Mouse (Mus musculus) ES-E14 (cell line): ENCODE measurements at regions not wholly inside any gene's neighbourhood (a gene's known extent, or its start where the extent isn't known, plus 50 kb on each side); places are given as distances from the start of the nearest gene placed in this dataset.
A peak's percentile ranks its signal among the peaks of the same experiment; 100 is the strongest.

Experiments
- DNase-seq: peaks from one replicate; pipeline ENCODE4 v3.0.0-alpha.2; 2013; ENCODE audit warnings: low read depth, low spot score
- H3K27ac ChIP-seq: 2 replicates; pipeline ENCODE4 v1.5.1; 2012; ENCODE audit warnings: low read depth, mild to moderate bottlenecking, low read length, moderate library complexity, mixed read lengths; ENCODE audit not compliant: poor library complexity, insufficient read depth, severe bottlenecking
- H3K36me3 ChIP-seq: 2 replicates; pipeline ENCODE4 v1.6.1; 2012; ENCODE audit warnings: mild to moderate bottlenecking, low read length, moderate library complexity, mixed read lengths; ENCODE audit not compliant: control insufficient read depth, poor library complexity, insufficient read depth, severe bottlenecking
- H3K4me1 ChIP-seq, 2 experiments: fragments of 150-350 bp in 1 of 2; sonication (generic) in 1 of 2; 2 replicates each; pipeline ENCODE4 v1.6.1; 2012; ENCODE audit warnings: low read length in 2 of 2, mild to moderate bottlenecking in 1 of 2, mixed read lengths in 1 of 2; ENCODE audit not compliant: control insufficient read depth in 2 of 2, insufficient read depth in 2 of 2, poor library complexity in 1 of 2
- H3K4me3 ChIP-seq, 2 experiments: fragments of 150-350 bp in 1 of 2; sonication (generic) in 1 of 2; 2 replicates each; pipeline ENCODE4 v1.5.1; 2012; ENCODE audit warnings: low read length in 2 of 2, low read depth in 1 of 2, mild to moderate bottlenecking in 1 of 2, mixed read lengths in 1 of 2; ENCODE audit not compliant: insufficient read depth in 1 of 2, poor library complexity in 1 of 2, severe bottlenecking in 1 of 2
- H3K9ac ChIP-seq: 2 replicates; pipeline ENCODE4 v1.6.1; 2012; ENCODE audit warnings: low read depth, mild to moderate bottlenecking, low read length, mixed read lengths; ENCODE audit not compliant: poor library complexity, insufficient read depth, severe bottlenecking
- H3K9me3 ChIP-seq: fragments of 150-350 bp; sonication (generic); 2 replicates; pipeline ENCODE4 v1.6.1; 2012; ENCODE audit warnings: low read depth, mild to moderate bottlenecking, low read length; ENCODE audit not compliant: control insufficient read depth, insufficient read depth
- CHD2 ChIP-seq: IDR thresholded peaks from 2 replicates; pipeline ENCODE4 v1.6.1; 2014; ENCODE audit warnings: mild to moderate bottlenecking, low read depth, low read length, inconsistent platforms
- HCFC1 ChIP-seq: IDR thresholded peaks from 2 replicates; pipeline ENCODE4 v1.6.1; 2012; ENCODE audit warnings: low read length, inconsistent platforms, borderline replicate concordance; ENCODE audit not compliant: insufficient read depth
- MAFK ChIP-seq: IDR thresholded peaks from 2 replicates; pipeline ENCODE4 v1.6.1; 2014; ENCODE audit warnings: mild to moderate bottlenecking, low read depth, low read length, inconsistent platforms; ENCODE audit not compliant: insufficient read depth
- ZC3H11A ChIP-seq: IDR thresholded peaks from 2 replicates; pipeline ENCODE4 v1.6.1; 2012; ENCODE audit warnings: low read depth, mild to moderate bottlenecking, inconsistent platforms, low read length, borderline replicate concordance
- ZNF384 ChIP-seq: IDR thresholded peaks from 2 replicates; pipeline ENCODE4 v1.6.1; 2012; ENCODE audit warnings: low read depth, low read length, inconsistent platforms
- in situ Hi-C, 2 experiments: fragments of 600-800 bp; cut with MboI; formaldehyde crosslinking; loops; one replicate each; pipeline ENCODE4 v1.15.1; 2025; ENCODE audit warnings: low sequenced_read_pairs in 2 of 2, inconsistent platforms in 1 of 2; ENCODE audit not compliant: unreplicated experiment in 2 of 2

DNA sequence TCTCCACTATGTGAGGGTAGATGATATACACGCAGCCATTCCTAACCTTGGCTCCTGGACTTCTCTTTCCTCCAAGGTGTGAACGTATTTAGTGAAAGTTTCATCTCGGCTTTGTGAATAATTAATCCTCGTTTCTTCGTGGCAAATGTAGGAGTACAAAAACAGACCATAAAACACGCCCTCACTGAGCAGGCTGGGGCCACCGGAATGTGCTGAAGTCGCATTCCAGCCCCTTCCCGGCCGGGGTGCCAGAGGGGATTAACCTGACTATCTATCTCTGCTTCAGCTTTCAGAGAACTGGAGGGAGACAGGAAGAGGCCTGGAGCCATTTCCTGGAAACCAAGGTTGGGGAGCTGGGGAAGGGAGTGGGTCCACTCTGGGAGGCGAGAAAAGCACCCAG is 499.1 kb downstream of the Zfp704 start:
- Histone ChIP-seq H3K4me3 (0 out of 4 replicates have a peak overlapping the region, but pooled peaks of 1 of the 2 experiments have one; percentile 2), H3K27ac (no peak overlapping the region), H3K9ac (no peak overlapping the region; the same call in 1 of the 2 replicates), H3K36me3 (no peaks in the 10 kb centered on the region), H3K4me1 (peaks cover 2 to 12% of the 10 kb centered on the region in 2 experiments; a peak in 3 of 4 replicates), H3K9me3 (no peaks in the 10 kb centered on the region)
- DNase-seq, result no peak
- TF ChIP-seq CHD2, result no peak
- peak; percentile 29; the same call in 1 of the 2 replicates for TF ChIP-seq MAFK
- in situ Hi-C loops, result no loop called here

- H3K9ac ChIP-seq, result no peak overlapping the region
- no peaks in the 10 kb centered on the region for H3K9me3 ChIP-seq
- TF ChIP-seq HCFC1 (no peak), CHD2 (no peak), ZC3H11A (no peak), ZNF384 (no peak), MAFK (no peak)
- H3K27ac ChIP-seq, result no peak overlapping the region
- H3K4me3 ChIP-seq, result no peak overlapping the region
- no peaks in the 10 kb centered on the region for H3K36me3 ChIP-seq
- in situ Hi-C loops, result no loop called here
- peaks cover 2 to 16% of the 10 kb centered on the region in 2 experiments; a peak in 3 of 4 replicates for H3K4me1 ChIP-seq
- no peak for DNase-seq
Measured at GRCm38 (mm10) chr3:9109991-9110390, 499.9 kb downstream of the Zfp704 start.

DNA sequence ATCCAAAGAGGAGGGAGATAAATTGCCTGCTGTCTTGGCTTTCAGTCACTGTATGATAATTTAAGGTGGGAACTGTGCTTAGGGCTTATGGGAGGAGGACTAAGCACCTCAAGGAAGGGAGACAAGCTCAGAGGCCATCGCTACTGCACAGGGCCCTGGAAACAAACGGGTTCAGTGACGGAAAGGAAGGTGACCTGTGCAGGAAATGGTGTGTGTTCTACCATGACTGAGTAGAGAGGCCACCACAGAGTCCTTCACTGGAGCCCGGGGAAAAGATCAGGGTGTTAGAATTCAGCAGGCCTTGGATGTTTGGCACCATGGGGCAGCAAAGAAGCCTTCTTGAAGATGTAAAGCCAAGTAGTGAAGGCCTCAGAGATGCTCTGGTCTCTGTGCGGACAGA is 500.4 kb downstream of the Zfp704 start:
- Histone ChIP-seq H3K9me3 (no peaks in the 10 kb centered on the region), H3K9ac (no peak overlapping the region), H3K4me3 (no peak overlapping the region), H3K4me1 (peaks cover 2 to 16% of the 10 kb centered on the region in 2 experiments; a peak in 3 of 4 replicates), H3K36me3 (no peaks in the 10 kb centered on the region), H3K27ac (no peak overlapping the region)
- in situ Hi-C loops, result no loop called here
- DNase-seq, result no peak
- TF ChIP-seq ZNF384, result no peak
- TF ChIP-seq ZC3H11A, result no peak
- TF ChIP-seq CHD2, result no peak
- TF ChIP-seq HCFC1, result no peak
- TF ChIP-seq MAFK, result no peak

DNA sequence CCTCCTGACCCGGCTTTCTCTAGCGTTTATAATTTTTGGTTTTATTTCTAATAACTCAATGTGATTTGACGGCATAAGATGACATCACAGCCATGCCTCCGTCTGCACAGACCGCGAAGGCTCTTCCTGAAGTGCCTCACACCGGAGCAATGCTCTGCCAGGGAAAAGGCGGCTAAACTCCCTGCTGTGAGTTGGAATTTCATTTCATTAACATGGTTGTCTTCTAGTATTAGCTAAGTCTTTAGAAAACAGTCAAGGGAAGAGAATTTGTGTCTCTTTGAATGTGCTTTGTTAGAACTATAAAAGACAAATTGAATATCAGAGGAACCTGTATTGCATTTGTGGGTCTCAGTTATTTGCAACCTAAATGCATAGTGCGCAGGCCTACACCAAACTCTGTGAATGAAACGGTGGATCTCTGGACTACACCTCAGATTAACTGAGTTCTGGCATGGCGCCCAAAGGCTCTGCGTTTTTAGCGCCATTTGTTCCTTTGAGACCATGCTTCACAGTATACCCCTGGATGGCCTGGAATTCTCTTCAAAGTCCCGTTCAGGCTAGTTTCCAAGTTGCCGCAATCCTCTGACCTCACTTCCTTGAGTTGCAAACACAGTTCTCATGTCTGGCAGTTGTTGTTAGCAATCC is 502.0 kb downstream of the Zfp704 start:
- in situ Hi-C loops, result no loop called here
- no peaks in the 10 kb centered on the region for H3K36me3 ChIP-seq
- DNase-seq, result no peak

More for the DNA sequence above, 502.0 kb downstream of the Zfp704 start:
- Histone ChIP-seq H3K4me3 (no peak overlapping the region), H3K9me3 (no peaks in the 10 kb centered on the region), H3K4me1 (peaks cover 2 to 21% of the 10 kb centered on the region in 2 experiments; a peak in 3 of 4 replicates), H3K27ac (no peak overlapping the region), H3K9ac (no peak overlapping the region; the same call in 1 of the 2 replicates)
- TF ChIP-seq ZC3H11A (no peak), ZNF384 (no peak), MAFK (no peak), CHD2 (no peak), HCFC1 (no peak)
